Mouse (Mus musculus): ENCODE results near the gene Cenpm.

- TF ChIP-seq EP300 (IDR thresholded peaks at IDR 0.05; ENCODE audit: insufficient read depth, low read depth, low read length) (no peak), CTCF (IDR thresholded peaks at IDR 0.05; ENCODE audit: low read depth, low read length) (no peak)
These were observed 15.0 kb downstream of the Cenpm start for GRCm38 (mm10) chr15:82229542-82230045.

Measured in ES-Bruce4 (cell line).